Mouse (Mus musculus) G1E (cell line): ENCODE data around the gene Cyp17a1.

Experiments used
- CTCF ChIP-seq: IDR thresholded peaks from 2 replicates; pipeline ENCODE4 v1.5.1; 2012; ENCODE audit warnings: low read depth, low read length, inconsistent platforms, mixed read lengths
- TAL1 ChIP-seq: conservative IDR thresholded peaks from 2 replicates; pipeline ENCODE4 v1.6.1; 2012; ENCODE audit warnings: low read depth, low read length, inconsistent platforms, mixed read lengths

- no peak for TF ChIP-seq CTCF
- no peak for TF ChIP-seq TAL1
Observed at GRCm38 (mm10) chr19:46656151-46656840, 16.7 kb downstream of the Cyp17a1 start.
